Mouse (Mus musculus) adrenal gland (tissue): ENCODE results near the gene Bckdhb.

Source experiments
- intact Hi-C: fragments of 180-260 bp; cut with DNase I; formaldehyde crosslinking; loops from one replicate; pipeline ENCODE4 v1.15.1; 2025

Bckdhb gene

DNA sequence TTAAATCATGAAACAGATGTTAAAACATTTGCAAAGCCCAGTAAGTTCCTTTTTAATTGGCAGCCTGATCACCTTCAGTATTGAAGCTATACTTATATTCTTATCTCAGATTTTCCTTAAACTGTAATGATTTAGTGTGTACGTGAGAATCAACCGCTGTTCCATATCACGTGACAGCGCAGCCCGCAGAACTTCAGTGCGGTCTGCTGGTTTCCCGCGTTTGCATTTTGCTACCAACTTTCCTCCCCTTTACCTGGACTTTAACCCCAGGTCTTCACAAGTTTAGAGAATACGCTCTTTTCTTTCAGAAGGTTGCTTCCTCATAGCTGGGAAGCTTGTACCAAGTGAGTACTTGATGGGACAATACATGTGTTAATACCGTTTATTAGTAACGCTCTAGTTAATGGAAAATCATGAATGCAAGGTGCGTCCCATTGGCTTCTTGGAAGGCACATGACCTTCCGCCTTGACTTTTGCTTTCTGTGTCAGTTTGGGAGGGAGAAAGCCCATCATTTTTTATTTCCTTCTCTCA lies 171.6 kb downstream of the Bckdhb start:
- intact Hi-C loops, result no loop called here

- intact Hi-C loops, result no loop called here
Observed at GRCm38 (mm10) chr9:84103344-84103743, 178.4 kb downstream of the Bckdhb start.

DNA sequence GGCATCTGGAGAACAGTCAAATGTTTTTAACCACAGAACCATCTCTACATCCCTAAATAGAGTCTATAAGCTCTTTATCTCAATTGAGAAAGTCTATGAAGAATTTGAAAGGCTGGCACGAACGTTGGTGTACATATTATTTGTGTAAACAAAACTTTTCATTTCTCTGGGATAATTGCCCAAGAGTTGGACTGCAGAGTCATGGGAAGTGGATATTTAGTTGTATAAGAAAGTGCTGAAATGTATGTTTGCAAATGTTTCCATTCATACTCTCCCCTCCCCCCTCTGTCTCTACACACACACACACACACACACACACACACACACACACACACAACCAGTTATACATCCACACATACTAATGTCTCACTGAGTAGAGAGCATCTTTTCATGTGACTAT lies 181.5 kb downstream of the Bckdhb start:
- intact Hi-C loops, result no loop called here

DNA sequence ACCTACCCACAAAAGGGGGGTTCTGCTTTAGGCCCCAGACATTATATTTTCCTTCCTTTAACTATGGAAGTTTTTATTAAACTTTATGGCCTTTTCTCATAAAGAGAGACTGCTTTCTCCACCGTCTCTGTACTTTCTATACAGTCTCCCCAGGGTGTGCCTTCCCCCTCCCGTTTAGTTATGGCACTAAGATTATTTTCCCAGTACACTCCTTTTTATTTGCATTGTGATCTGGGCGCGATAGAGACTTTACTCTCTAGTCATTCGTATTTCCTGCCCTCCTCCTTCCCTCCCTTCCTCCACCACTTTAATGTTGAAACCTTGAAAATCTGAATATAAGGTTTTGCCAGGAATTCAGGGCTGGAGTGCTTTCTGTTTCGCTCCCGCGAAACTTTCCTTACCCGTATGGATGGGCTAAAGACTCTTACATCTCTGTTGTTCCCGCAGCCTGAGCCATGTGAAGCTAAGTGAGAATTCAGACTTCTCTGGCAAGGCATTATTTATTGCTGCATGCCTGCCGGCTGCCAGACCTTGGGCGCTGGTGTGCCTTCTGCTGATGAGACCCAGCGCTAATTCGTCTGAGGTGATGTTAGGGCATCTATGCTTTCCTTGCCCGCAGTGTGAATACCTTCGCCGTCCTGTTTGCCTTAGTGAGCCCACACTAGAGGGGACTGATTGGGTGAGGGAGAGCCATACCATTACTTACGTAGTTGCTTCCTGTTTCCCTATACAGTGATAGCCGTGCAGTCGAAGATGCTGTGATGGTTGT lies 182.3 kb downstream of the Bckdhb start:
- intact Hi-C loops, result no loop called here

- intact Hi-C loops, result no loop called here
Observed at GRCm38 (mm10) chr9:84108534-84108933, 183.6 kb downstream of the Bckdhb start.

GRCm38 (mm10) chr9:84109777-84110478 lies 185.0 kb downstream of the Bckdhb start:
- intact Hi-C loops, result no loop called here

- intact Hi-C loops, result no loop called here
Observed at GRCm38 (mm10) chr9:84110616-84111015, 185.7 kb downstream of the Bckdhb start.

DNA sequence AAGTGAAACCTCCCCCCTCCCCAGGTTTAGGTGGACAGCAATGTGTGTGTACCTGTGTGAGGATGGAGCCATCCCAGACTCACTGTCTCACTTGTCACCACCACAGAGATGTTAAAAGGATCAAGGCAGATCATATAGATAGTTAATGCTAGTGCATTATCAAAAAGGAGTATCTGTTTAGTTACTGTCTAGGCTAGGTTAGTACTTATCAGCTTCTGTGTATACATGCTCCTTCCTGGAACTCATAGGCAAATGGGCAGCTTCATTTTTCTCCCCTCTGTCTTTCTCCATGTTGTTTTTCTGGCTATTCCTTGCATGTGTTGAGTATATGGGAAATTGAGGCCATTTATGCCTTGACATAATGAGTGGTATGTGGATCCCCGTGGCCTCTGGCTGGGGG lies 187.4 kb downstream of the Bckdhb start:
- intact Hi-C loops, result no loop called here

DNA sequence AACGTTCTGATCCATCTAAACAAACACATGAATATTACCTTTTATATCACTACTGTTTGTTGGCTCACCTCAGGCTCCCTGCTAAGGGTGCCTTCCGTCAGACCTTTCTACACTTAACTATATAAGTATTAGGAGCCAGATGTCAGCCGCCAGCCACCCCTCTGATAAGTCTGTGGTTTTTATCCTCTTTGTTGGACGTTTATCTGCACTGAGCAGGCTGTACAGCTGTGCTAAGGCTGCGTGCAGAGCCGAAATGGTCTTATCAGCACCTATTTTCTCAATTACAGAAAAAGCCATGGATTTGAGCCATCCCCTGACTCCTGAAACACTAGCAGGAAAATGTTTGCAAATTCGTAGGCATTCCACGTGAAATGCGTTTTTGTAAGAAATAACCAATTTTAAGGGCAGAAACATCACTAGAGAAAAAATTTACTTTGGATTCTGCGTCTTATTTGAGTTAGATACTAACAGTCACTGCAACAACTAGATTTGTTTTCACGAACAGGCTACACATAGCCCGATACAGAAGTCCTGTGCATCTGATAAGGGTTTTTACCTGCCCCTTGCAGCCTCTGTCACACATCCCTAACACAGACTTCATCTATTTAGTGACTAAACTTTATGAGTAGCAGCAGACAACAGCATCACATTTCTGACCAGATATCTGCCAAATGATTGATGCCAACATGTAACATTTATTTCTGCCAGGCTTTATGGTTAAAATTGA lies 188.1 kb downstream of the Bckdhb start:
- intact Hi-C loops, result no loop called here

GRCm38 (mm10) chr9:84114254-84114653 lies 189.3 kb downstream of the Bckdhb start:
- intact Hi-C loops, result no loop called here

DNA sequence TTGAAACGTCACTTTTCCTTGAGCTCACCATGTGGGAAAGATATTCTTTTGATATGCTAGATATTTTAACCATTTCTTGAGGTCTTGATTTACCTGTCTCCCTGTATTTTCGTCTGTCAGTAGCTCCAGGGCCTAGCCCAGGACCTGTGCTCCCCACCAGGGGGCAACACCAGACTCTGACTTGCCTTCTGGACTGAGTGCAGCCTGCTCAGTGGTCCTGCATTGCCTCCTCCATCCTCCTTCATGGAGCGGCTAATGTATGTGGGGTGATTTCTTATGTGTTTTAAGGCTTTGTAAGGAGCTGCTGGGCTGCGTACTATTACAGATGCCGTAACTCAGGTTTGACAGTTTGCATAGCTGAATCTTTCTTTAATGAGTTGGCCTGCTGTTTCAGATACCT lies 192.4 kb downstream of the Bckdhb start:
- intact Hi-C loops, result no loop called here

GRCm38 (mm10) chr9:84124996-84125395 lies 200.1 kb downstream of the Bckdhb start:
- intact Hi-C loops, result no loop called here

DNA sequence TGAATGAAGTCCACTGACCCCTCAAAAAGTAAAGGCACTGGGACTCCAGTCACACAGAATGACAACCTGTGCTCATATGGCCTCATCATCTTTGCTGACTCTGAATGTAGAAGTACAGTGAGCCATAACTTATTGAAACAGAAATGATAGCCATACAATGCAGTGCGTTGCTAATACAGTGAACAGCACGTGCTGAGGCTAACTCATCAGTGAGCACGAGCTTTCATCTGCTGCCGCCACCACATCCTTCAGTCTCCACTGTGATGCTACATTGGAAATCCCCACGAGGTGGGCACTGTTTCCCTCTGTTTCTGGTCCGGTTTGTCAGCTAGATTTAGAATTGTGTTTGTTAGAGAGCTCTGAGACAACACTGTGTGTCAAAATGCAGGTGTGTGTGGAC lies 205.4 kb downstream of the Bckdhb start:
- intact Hi-C loops, result no loop called here

DNA sequence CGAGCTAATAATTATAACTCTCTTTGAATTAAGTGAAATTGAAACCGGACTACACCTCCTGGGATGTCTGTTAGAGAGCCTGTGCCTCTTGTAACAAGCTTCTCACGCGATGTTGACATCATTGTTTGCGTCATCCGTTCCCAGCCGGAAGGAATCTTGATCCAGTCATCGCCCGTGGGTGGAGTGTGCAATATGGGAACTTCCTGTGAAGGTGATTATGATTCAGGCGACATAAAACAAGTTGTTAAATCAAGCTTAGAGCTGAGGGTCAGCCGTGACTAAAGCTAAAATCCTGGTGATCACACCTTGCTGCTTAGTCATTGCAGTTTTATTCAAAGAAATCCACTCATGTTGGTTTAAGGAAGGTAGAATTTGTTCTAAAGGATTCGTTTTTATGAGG lies 210.1 kb downstream of the Bckdhb start:
- intact Hi-C loops, result no loop called here

GRCm38 (mm10) chr9:84137192-84137591 lies 212.2 kb downstream of the Bckdhb start:
- intact Hi-C loops, result no loop called here

DNA sequence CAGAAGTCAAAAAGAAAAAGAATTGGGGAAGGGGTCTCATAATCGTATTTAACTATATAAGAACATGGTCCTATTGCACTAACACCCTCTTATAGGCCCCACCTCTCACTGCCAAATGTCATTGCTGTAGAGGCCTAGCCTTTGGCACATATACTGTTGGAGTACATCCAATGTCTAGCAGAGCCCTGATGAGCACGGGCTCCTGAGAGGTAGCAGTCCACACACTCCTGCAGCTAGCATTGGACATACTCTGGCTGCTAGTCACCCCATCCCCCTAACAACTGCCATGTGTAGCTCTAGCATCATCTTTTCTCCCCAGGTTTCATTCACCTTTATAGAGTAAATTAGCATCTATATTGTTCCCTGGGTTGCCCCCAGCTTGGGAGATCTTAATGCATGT lies 223.2 kb downstream of the Bckdhb start:
- intact Hi-C loops, result no loop called here
